Mouse (Mus musculus) thymus, adult 2 months (tissue): ENCODE measurements at regions not wholly inside any gene's neighbourhood (a gene's known extent, or its start where the extent isn't known, plus 50 kb on each side); places are given as distances from the start of the nearest gene placed in this dataset.

ENCODE experiments used
- CTCF ChIP-seq: fragments of 200-500 bp; IDR thresholded peaks from 2 replicates; pipeline ENCODE4 v1.5.1; 2012; ENCODE audit warnings: mild to moderate bottlenecking, control low read depth, low read length, moderate library complexity, borderline replicate concordance; ENCODE audit not compliant: control insufficient read depth, poor library complexity, insufficient read depth; ENCODE audit errors: extremely low read depth
- POLR2A ChIP-seq: fragments of 200-500 bp; IDR thresholded peaks from 2 replicates; pipeline ENCODE4 v1.6.1; 2012; ENCODE audit warnings: mild to moderate bottlenecking, low read length, control low read depth, moderate library complexity; ENCODE audit not compliant: control insufficient read depth, poor library complexity, insufficient read depth; ENCODE audit errors: extremely low read depth

- TF ChIP-seq CTCF: no peak
- TF ChIP-seq POLR2A: no peak
Observed at GRCm38 (mm10) chr11:113190006-113190405, 408.0 kb downstream of the Sox9 start.
